Mouse (Mus musculus) myocyte (in vitro differentiated cells): ENCODE measurements around the gene Clmn.

Experiments used
- CEBPB ChIP-seq: IDR thresholded peaks from 2 replicates; pipeline ENCODE4 v1.6.1; 2011; ENCODE audit warnings: mild to moderate bottlenecking, moderate library complexity; ENCODE audit not compliant: poor library complexity, insufficient read depth, severe bottlenecking
- E2F4 ChIP-seq: IDR thresholded peaks from one replicate; pipeline ENCODE4 v1.6.1; 2011; ENCODE audit warnings: mild to moderate bottlenecking, control low read depth, moderate library complexity; ENCODE audit not compliant: insufficient read depth
- MAX ChIP-seq: IDR thresholded peaks from one replicate; pipeline ENCODE4 v1.6.1; 2011; ENCODE audit warnings: low read depth, mild to moderate bottlenecking, control low read depth
- MYOD1 ChIP-seq, 3 experiments: IDR thresholded peaks; one replicate each; pipeline ENCODE4 v1.6.1; 2011; ENCODE audit warnings: control low read depth in 2 of 3, low read depth in 2 of 3, mild to moderate bottlenecking in 2 of 3, moderate library complexity in 1 of 3; ENCODE audit not compliant: insufficient read length in 2 of 3, control insufficient read depth in 1 of 3
- POLR2A ChIP-seq: IDR thresholded peaks from one replicate; pipeline ENCODE4 v1.6.1; 2011; ENCODE audit warnings: low read depth, mild to moderate bottlenecking, control low read depth, moderate library complexity; ENCODE audit not compliant: insufficient read length

DNA sequence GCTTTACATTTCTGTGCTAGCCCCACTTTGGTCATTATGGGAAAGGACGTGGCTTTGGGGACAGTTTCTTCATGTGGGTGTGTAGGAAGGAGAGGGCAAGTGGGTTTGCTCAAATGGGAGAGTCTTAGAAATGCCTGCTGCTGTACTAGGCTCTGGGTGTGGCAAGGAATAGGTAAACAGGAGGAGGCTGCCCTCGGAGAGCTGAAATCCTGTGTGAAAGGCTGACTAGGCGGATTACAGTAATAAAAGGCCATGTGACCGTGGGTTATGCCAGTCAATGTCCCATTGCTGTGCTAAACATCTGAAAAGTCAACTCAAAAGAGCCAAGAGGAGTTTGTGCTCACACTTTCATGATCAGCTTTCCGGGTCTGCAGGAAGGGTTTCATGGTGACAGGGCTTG, 17.7 kb upstream of the Clmn start:
- TF ChIP-seq MAX: no peak
- no peak for TF ChIP-seq E2F4
- TF ChIP-seq CEBPB: no peak
- no peak for TF ChIP-seq MYOD1 (IDR thresholded peaks at IDR 0.05; ENCODE audit: control insufficient read depth in 1 of 3, insufficient read length in 2 of 3, low read depth in 2 of 3)
- TF ChIP-seq POLR2A: no peak
